Mouse (Mus musculus) C2C12 (cell line): ENCODE measurements at regions not wholly inside any gene's neighbourhood (a gene's known extent, or its start where the extent isn't known, plus 50 kb on each side); places are given as distances from the start of the nearest gene placed in this dataset.

Experiments
- CTCF ChIP-seq: IDR thresholded peaks from one replicate; pipeline ENCODE4 v1.5.1; 2011; ENCODE audit not compliant: control insufficient read depth, insufficient read depth, insufficient read length
- MYOD1 ChIP-seq: IDR thresholded peaks from one replicate; pipeline ENCODE4 v1.6.1; 2011; ENCODE audit warnings: low read depth; ENCODE audit not compliant: control insufficient read depth, insufficient read length
- USF1 ChIP-seq: IDR thresholded peaks from one replicate; pipeline ENCODE4 v1.6.1; 2011; ENCODE audit warnings: low read depth, mild to moderate bottlenecking, control low read depth, moderate library complexity

DNA sequence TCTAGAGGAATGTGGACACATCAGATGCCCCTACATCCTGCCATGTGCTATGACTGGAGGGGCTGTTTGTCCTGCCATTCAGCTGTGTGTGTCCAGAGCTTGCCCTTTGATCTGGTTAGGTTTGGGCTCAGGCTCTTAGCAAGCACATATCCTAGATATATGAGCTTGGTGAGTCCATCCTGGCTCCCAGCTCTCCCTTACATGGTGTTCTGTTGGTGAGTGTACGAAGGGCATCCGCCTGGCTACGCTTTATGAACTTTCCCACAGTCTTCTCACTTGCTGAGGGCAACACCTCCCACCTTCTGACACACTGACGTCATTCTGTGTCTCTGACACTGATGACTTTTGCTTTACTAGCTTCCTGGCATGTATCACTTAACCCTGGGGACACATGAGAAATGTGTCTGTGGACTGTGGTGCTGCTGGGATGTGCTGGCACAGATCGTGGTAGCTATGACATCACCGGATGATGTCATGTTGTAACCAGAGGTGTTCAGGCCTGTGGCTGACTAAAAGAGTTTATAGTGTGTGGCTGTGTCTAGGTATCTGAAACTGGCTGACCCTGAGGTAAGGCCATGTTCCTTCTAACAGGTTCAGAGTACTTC, 149.4 kb downstream of the Kif26a start:
- TF ChIP-seq CTCF (no peak), USF1 (no peak), MYOD1 (no peak)
